Mouse (Mus musculus) stomach, postnatal 0 days (tissue): ENCODE measurements at regions not wholly inside any gene's neighbourhood (a gene's known extent, or its start where the extent isn't known, plus 50 kb on each side); places are given as distances from the start of the nearest gene placed in this dataset.

Experiments used
- ATAC-seq: fragments of 200-750 bp; cut with Nextera tagmentation; 2 replicates; pipeline ENCODE4 v1.8.0; 2017; ENCODE audit not compliant: low FRiP score, low TSS enrichment
- DNase-seq: peaks from one replicate; pipeline ENCODE4 v3.0.0-alpha.2; 2016; ENCODE audit warnings: low spot score
- H3K27ac ChIP-seq: fragments of 300-500 bp; sonication (generic); replicated peaks from 2 replicates; pipeline ENCODE4 v1.5.1; 2014; ENCODE audit warnings: mild to moderate bottlenecking, control low read depth
- H3K27me3 ChIP-seq: fragments of 300-500 bp; sonication (generic); 2 replicates; pipeline ENCODE4 v1.6.1; 2014; ENCODE audit warnings: low read length; ENCODE audit not compliant: control insufficient read depth, insufficient read depth
- H3K36me3 ChIP-seq: fragments of 300-500 bp; sonication (generic); 2 replicates; pipeline ENCODE4 v1.6.1; 2014; ENCODE audit warnings: low read length, mixed read lengths; ENCODE audit not compliant: control insufficient read depth, insufficient read depth
- H3K4me1 ChIP-seq: fragments of 300-500 bp; sonication (generic); replicated peaks from 2 replicates; pipeline ENCODE4 v1.6.1; 2014; ENCODE audit warnings: antibody characterized with exemption; ENCODE audit not compliant: control insufficient read depth, insufficient read depth
- H3K4me2 ChIP-seq: fragments of 300-500 bp; sonication (generic); replicated peaks from 2 replicates; pipeline ENCODE4 v1.6.1; 2014; ENCODE audit warnings: low read depth, mild to moderate bottlenecking, control low read depth, moderate library complexity
- H3K4me3 ChIP-seq: fragments of 300-500 bp; sonication (generic); 2 replicates; pipeline ENCODE4 v1.5.1; 2014; ENCODE audit warnings: low read depth, low read length, control low read depth
- H3K9ac ChIP-seq: fragments of 300-500 bp; sonication (generic); 2 replicates; pipeline ENCODE4 v1.6.1; 2014; ENCODE audit warnings: mild to moderate bottlenecking, low read length, control low read depth, mixed read lengths
- H3K9me3 ChIP-seq: fragments of 300-500 bp; sonication (generic); 2 replicates; pipeline ENCODE4 v1.6.1; 2016; ENCODE audit warnings: low read length; ENCODE audit not compliant: control insufficient read depth
- CTCF ChIP-seq: IDR thresholded peaks from 2 replicates; pipeline ENCODE4 v1.5.1; 2016; ENCODE audit warnings: antibody characterized with exemption, low read depth, mild to moderate bottlenecking, moderate library complexity
- EP300 ChIP-seq: optimal IDR thresholded peaks from 2 replicates; pipeline ENCODE3; 2016; ENCODE audit warnings: antibody characterized with exemption
- WGBS: fragments of 180-500 bp; shearing (Covaris S2); extraction: QIAGEN DNeasy Blood & Tissue Kit; methylation state at CpG from one replicate; pipeline ENCODE4 v1.1.7; 2014; 5-methylcytosine and 5-hydroxymethylcytosine counted together

DNA sequence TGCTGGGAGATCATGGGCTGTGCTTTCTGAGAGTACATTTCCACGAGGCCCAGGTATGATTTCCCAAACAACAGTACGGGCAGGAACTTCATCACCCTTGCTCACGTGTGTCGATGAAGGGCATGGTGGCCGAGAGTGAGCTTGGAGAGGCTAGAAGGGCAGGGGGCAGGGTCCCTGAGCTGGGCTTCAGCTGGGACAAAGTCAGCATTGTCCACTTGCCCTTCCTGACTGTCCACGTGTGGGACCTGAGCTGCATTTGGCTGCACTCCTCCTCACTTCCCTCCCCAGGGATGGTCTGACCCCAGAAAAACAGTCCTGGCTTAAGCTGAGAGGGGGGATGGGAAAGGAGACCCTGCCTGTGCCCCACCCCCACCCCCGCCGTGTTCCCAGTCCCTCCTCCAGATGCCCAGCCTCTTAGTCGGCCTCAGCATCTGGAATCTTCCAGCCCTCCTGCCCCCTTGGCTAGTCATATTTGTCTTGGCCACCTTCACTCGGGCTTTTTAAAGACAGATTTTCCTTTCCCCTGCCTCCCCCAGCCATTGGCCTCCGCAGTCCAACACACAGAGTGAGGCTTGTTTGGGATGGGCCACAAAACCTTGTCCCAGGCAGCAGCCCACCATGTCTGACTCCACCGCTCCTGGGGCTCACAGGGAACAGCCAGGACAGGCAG lies 58.6 kb downstream of the Isg20 start:
- Histone ChIP-seq H3K36me3 (no peaks in the 10 kb centered on the region), H3K27ac (no peak overlapping the region), H3K9ac (no peak overlapping the region), H3K4me3 (no peak overlapping the region), H3K9me3 (no peaks in the 10 kb centered on the region), H3K27me3 (no peaks in the 10 kb centered on the region), H3K4me1 (no peaks in the 10 kb centered on the region), H3K4me2 (no peak overlapping the region)
- ATAC-seq = no peak; the same call in 1 of the 2 replicates
- WGBS = 49% methylated on average over 12 of the region's 12 CpGs
- TF ChIP-seq EP300 (no peak), CTCF (no peak)
- DNase-seq = no peak

DNA sequence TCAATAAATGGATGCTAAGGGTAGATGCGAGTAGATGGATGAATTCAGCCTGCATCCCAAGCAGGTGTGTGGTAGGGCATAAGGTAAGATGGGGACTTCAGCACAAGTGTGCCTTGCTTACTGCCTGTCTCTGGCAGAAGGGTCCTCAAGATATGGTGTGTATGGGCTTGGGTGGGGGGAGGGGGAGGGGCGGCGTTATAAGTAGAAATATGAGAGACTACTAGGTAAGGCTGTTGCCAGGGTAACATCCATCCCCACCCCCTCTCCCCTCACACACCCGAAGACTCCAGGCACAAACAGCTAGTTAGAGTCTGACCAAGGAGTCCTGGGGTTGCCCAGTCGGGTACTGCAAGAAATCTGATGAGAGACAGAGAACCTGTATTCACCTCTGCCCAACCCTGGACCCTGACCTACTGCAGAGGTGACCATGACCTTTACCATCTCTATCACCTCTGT lies 63.5 kb upstream of the Acan start:
- no peaks in the 10 kb centered on the region for H3K27me3 ChIP-seq
- DNase-seq (no peak), ATAC-seq (peak; percentile 15; the same call in 1 of the 2 replicates)
- 25% methylated on average over 5 of the region's 5 CpGs for WGBS
- 0 out of 2 replicates have a peak overlapping the region, but pooled peaks have one; percentile 27 for H3K4me3 ChIP-seq
- H3K9me3 ChIP-seq = no peaks in the 10 kb centered on the region
- TF ChIP-seq EP300 = no peak
- no peak overlapping the region for H3K27ac ChIP-seq
- H3K4me2 ChIP-seq = peak overlapping the region; percentile 56
- no peaks in the 10 kb centered on the region for H3K4me1 ChIP-seq
- H3K9ac ChIP-seq = no peak overlapping the region
- H3K36me3 ChIP-seq = no peaks in the 10 kb centered on the region

DNA sequence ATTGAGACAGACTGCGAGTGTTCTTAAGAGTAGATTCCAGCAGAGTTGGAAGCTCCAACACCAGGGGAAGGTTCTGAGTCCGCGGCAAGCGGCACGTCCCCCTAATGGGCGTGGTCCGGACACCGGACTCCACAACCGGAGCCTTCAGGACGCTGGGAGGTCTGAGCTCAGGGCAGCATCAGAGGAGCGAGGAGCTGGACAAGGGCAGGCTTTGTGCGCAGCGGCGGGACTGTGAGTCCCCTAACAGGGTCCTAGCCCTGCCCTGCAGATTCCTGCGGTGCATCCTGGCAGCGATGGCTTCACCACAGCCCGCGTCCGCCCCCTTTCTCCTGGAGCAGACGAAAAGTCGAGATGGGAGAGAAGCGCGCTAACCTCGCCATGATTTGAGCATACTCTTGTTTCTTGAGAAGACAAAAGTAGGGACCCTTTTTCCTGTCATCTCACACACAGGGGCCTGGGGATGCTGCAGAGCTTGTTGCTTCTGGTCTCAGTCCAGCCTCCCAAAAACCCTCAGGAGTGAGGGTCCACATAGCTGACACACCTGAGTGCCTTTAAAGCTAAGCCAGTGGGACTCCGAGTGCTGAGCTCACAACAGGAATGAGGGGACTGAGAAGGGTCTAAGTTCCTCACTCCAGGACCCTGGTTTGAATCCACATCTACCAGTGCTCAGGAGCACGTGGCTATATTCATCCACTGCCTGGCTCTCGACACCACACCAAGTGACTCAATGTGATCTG lies 62.8 kb upstream of the Acan start:
- ATAC-seq = peak; percentile 49; the same call in 1 of the 2 replicates
- Histone ChIP-seq H3K9me3 (no peaks in the 10 kb centered on the region), H3K36me3 (no peaks in the 10 kb centered on the region), H3K4me2 (peak overlapping the region; percentile 56), H3K4me3 (peak overlapping the region; percentile 27; the same call in 1 of the 2 replicates), H3K27ac (no peak overlapping the region), H3K4me1 (no peaks in the 10 kb centered on the region), H3K9ac (peak overlapping the region; percentile 55), H3K27me3 (no peaks in the 10 kb centered on the region)
- no peak for TF ChIP-seq EP300
- TF ChIP-seq CTCF = 0 out of 2 replicates have a peak, but pooled peaks have one; percentile 15
- 3% methylated on average over 27 of the region's 27 CpGs for whole genome bisulfite sequencing
- DNase-seq = peak; percentile 43

DNA sequence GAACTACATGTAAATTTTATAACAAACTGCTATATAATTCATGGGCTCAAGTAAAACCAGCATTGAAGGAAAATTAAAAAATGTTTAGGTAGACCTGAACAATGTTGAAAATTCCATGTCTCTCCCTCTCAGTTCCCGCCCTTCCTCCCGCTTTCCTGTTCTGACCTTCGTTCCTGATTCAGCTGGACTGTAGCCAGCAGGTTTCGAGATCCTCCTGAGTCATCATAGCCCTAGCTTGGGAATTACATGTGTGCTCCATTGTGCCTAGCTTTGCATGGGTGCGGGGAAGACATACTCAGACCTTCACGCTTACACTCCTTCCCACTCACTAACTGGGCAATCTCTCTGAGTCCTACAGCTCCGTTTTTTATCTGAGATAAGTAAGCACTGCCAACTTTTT lies 60.3 kb upstream of the Acan start:
- Histone ChIP-seq H3K27me3 (no peaks in the 10 kb centered on the region), H3K4me2 (no peak overlapping the region), H3K9ac (no peak overlapping the region), H3K27ac (no peak overlapping the region), H3K9me3 (no peaks in the 10 kb centered on the region), H3K4me1 (no peaks in the 10 kb centered on the region), H3K36me3 (no peaks in the 10 kb centered on the region), H3K4me3 (no peak overlapping the region)
- ATAC-seq = no peak
- TF ChIP-seq CTCF = no peak
- 62% methylated on average over 7 of the region's 7 CpGs for WGBS
- no peak for DNase-seq

DNA sequence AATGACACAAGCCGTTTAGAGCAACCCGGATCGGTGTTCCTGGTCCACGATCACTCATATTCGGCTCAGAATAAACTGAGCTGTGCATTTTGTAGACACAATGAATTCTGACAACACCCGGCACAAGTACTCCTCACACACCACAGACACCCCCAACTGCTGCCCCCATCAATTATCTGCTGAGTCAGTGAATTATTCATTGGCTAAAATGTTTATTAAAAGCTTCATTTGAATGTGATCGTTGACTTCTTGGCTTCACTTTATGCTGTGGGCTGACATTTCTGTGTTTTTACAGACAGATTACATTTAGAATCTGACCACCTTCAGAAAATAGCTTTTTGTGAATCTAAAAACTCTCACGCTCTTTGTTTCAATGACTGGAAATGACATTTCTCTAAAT lies 59.1 kb upstream of the Acan start:
- H3K4me3 ChIP-seq = no peak overlapping the region
- no peak for DNase-seq
- no peaks in the 10 kb centered on the region for H3K36me3 ChIP-seq
- TF ChIP-seq CTCF (no peak), EP300 (no peak)
- H3K27ac ChIP-seq = no peak overlapping the region
- no peak overlapping the region for H3K9ac ChIP-seq
- no peak overlapping the region for H3K4me2 ChIP-seq
- H3K27me3 ChIP-seq = no peaks in the 10 kb centered on the region
- H3K4me1 ChIP-seq = no peaks in the 10 kb centered on the region
- WGBS = 82% methylated on average over 8 of the region's 8 CpGs
- H3K9me3 ChIP-seq = no peaks in the 10 kb centered on the region
- no peak for ATAC-seq

DNA sequence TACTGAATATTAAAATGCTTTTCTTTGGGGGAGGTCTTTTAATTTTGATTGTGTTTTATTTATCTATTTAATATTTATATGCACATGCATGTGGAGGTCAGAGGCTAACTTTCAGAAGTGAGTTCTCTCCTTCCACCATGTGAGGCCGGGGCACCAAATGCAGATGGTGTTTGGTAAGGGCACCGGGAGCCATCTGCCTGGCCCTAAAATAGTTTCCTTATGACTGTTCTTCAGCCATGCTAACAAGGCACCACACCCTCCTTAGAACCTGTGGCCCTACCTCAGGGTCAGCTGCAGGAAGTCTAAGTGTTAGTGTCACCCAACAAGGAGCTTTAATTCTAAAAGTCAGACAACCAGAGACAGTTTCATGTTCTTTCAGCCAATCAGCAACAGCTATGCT lies 58.2 kb upstream of the Acan start:
- H3K4me1 ChIP-seq = no peaks in the 10 kb centered on the region
- WGBS = 74% methylated on average over 2 of the region's 2 CpGs
- no peaks in the 10 kb centered on the region for H3K9me3 ChIP-seq
- H3K4me3 ChIP-seq = no peak overlapping the region
- no peak overlapping the region for H3K27ac ChIP-seq
- no peak overlapping the region for H3K9ac ChIP-seq
- H3K36me3 ChIP-seq = no peaks in the 10 kb centered on the region
- TF ChIP-seq EP300 (no peak), CTCF (no peak)
- DNase-seq (no peak), ATAC-seq (no peak)
- H3K4me2 ChIP-seq = no peak overlapping the region
- H3K27me3 ChIP-seq = no peaks in the 10 kb centered on the region
